Mouse (Mus musculus) testis, adult 2 months (tissue): ENCODE measurements at regions not wholly inside any gene's neighbourhood (a gene's known extent, or its start where the extent isn't known, plus 50 kb on each side); places are given as distances from the start of the nearest gene placed in this dataset.

Source experiments
- H3K27ac ChIP-seq: fragments of 200-500 bp; 2 replicates; pipeline ENCODE4 v1.5.1; 2012; ENCODE audit warnings: low read depth, low read length; ENCODE audit not compliant: control insufficient read depth, insufficient read depth
- H3K27me3 ChIP-seq: fragments of 200-500 bp; 2 replicates; pipeline ENCODE4 v1.6.1; 2012; ENCODE audit warnings: mild to moderate bottlenecking, low read length, moderate library complexity; ENCODE audit not compliant: control insufficient read depth, insufficient read depth
- H3K36me3 ChIP-seq: fragments of 200-500 bp; 2 replicates; pipeline ENCODE4 v1.6.1; 2012; ENCODE audit warnings: mild to moderate bottlenecking, low read length; ENCODE audit not compliant: control insufficient read depth, insufficient read depth
- H3K4me1 ChIP-seq: fragments of 200-500 bp; 2 replicates; pipeline ENCODE4 v1.6.1; 2012; ENCODE audit warnings: low read length; ENCODE audit not compliant: control insufficient read depth, insufficient read depth
- H3K4me3 ChIP-seq: fragments of 200-500 bp; 2 replicates; pipeline ENCODE4 v1.5.1; 2012; ENCODE audit warnings: low read depth, mild to moderate bottlenecking, low read length, moderate library complexity, mixed read lengths; ENCODE audit not compliant: control insufficient read depth
- CTCF ChIP-seq: fragments of 200-500 bp; IDR thresholded peaks from 2 replicates; pipeline ENCODE4 v1.5.1; 2012; ENCODE audit warnings: low read depth, mild to moderate bottlenecking, inconsistent platforms, low read length, moderate library complexity; ENCODE audit not compliant: control insufficient read depth, insufficient read depth, insufficient replicate concordance
- POLR2A ChIP-seq: fragments of 200-500 bp; IDR thresholded peaks from 2 replicates; pipeline ENCODE4 v1.6.1; 2012; ENCODE audit warnings: low read depth, mild to moderate bottlenecking, inconsistent platforms, low read length, moderate library complexity; ENCODE audit not compliant: control insufficient read depth

DNA sequence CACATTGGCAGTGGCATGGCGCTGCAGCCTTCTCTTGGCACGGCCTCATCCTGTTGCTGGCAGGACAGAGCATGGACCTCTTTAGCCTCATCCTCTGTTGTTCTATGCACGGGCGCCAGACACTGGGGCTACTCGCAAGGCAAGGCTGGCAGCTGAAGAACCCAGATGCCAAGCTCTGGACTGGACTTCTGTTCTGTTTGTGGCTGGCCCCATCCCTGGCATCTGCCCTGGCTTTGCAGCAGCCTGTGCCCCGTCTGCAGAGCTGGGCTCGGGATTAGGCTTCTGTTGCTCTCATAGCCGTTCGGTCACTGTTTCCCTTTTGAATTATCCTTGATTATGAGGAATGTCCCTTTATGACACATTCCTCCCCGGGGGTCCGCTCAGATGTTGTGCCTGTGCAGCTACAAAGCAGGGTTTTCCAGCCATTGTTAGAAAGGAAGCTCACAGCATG is 214.6 kb upstream of the Tbc1d5 start:
- Histone ChIP-seq H3K4me3 (no peak overlapping the region), H3K27me3 (no peaks in the 10 kb centered on the region)
- no peak for TF ChIP-seq POLR2A
- no peak for TF ChIP-seq CTCF

DNA sequence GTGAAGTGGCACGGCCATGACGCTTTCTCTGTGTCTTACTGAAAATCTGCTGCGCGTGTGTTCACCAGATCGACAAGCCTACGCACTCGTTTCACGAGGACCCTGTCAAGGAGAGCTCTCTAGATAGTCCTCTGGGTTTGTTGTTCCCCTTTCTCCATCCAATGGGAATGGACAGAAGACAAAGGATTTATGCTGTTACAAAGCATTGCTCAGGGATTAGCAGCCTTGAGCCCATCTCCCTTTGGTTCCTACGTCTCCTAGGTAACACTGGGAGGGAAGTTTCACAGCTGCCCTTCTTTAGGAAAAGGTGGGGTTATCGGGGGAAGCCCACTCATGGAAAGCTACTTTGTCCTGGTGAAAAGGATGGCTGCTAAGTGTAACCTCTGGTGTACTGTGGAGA is 212.7 kb upstream of the Tbc1d5 start:
- no peak for TF ChIP-seq CTCF
- TF ChIP-seq POLR2A = no peak
- Histone ChIP-seq H3K27ac (no peak overlapping the region), H3K4me3 (no peak overlapping the region), H3K4me1 (no peaks in the 10 kb centered on the region), H3K27me3 (no peaks in the 10 kb centered on the region), H3K36me3 (no peaks in the 10 kb centered on the region)

More for the DNA sequence above, 214.6 kb upstream of the Tbc1d5 start:
- H3K36me3 ChIP-seq = no peaks in the 10 kb centered on the region
- no peak overlapping the region for H3K27ac ChIP-seq
- no peaks in the 10 kb centered on the region for H3K4me1 ChIP-seq

DNA sequence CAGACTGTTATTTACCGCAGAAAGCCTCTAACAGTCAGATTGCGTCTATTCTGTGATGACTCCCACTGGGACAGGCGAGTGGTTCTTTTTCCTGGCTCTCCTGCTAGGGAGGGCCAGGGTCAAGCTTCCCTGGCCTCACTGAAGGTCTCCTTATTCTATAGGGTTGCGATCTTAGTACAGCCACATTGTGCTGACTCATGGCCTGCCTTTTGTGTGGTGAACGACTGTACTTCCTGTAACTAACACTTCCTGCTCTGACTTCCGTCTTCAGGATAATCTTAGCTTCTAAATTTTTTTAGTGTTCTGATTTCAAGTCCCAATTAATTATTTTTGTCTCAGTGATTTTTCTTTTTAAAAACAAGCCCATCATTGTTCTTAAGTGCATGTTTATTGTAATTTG is 203.4 kb upstream of the Tbc1d5 start:
- Histone ChIP-seq H3K27me3 (no peaks in the 10 kb centered on the region), H3K27ac (no peak overlapping the region), H3K4me1 (no peaks in the 10 kb centered on the region), H3K36me3 (no peaks in the 10 kb centered on the region), H3K4me3 (no peak overlapping the region)
- TF ChIP-seq POLR2A = no peak
- no peak for TF ChIP-seq CTCF

DNA sequence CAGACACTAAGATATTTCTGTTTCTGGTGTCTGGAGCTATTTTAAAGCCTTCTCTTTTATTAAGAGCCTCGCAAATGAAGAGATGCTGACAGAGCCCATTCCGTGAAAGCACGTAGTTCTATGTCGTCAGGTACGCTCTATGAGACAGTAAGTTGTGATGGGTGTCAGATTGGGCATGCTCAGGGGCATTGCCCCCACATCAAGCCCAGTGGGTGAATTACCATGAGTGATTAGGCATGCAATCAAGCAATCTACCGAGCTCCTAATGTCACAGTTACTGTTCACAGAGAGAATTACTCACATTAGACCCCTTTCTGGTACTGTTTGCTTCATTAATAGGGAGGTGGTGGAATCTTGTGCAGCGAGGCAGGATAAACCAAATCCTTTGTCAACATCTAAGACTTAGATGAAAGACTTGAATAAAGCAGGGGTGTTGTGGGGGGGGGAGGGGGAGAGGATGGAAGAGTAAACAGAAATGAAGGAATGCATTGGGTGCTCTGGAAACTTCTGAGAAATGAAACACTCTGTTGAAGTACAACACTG is 192.9 kb upstream of the Tbc1d5 start:
- H3K27me3 ChIP-seq = no peaks in the 10 kb centered on the region
- no peak overlapping the region for H3K27ac ChIP-seq
- TF ChIP-seq POLR2A (no peak), CTCF (no peak)
- H3K36me3 ChIP-seq = no peaks in the 10 kb centered on the region
- H3K4me3 ChIP-seq = no peak overlapping the region
- peaks cover 3% of the 10 kb centered on the region for H3K4me1 ChIP-seq

DNA sequence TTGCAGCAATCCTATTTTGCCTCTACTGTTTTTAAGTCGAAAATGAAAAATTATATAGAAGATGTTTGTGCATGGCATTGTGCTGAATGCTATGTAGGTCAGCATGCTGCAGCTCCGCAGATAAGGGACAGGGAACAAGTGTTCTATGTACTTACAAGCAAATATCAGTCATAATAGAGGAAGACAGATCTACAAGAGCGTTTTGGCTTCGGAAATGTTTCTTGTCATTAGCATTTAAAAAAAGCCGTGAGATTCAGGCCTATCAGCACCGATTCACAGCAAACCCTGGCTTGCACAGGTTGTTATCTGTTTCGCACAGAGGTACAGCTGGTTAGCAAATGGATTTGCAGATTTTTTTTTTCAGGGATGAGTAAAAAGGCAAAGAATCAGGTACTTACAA is 191.8 kb upstream of the Tbc1d5 start:
- no peak for TF ChIP-seq POLR2A
- TF ChIP-seq CTCF = no peak
- peaks cover 3% of the 10 kb centered on the region for H3K4me1 ChIP-seq
- H3K36me3 ChIP-seq = no peaks in the 10 kb centered on the region
- no peak overlapping the region for H3K4me3 ChIP-seq
- no peaks in the 10 kb centered on the region for H3K27me3 ChIP-seq
- H3K27ac ChIP-seq = no peak overlapping the region

DNA sequence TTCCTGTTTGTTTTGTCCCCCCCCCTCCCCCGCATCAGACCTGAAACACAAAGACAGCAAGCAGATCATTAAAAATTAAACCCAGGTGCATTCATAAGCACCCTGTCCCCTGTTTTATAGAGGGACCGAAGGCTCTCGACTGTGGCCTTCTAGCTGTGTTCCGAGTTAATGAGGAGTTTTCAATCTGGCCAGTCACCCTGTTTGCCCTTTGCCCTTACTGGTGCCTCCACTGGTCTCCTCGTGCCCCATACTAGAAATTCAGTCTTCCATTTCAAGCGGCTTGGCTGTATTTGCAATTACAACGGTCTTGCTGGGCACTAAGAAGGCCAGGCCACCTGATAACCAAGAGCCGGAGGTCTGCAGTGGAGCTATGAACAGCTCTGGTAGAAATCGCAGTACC is 190.9 kb upstream of the Tbc1d5 start:
- H3K36me3 ChIP-seq = no peaks in the 10 kb centered on the region
- no peaks in the 10 kb centered on the region for H3K27me3 ChIP-seq
- no peak overlapping the region for H3K27ac ChIP-seq
- peaks cover 3% of the 10 kb centered on the region for H3K4me1 ChIP-seq
- TF ChIP-seq POLR2A (no peak), CTCF (no peak)
- H3K4me3 ChIP-seq = no peak overlapping the region; the same call in 1 of the 2 replicates

DNA sequence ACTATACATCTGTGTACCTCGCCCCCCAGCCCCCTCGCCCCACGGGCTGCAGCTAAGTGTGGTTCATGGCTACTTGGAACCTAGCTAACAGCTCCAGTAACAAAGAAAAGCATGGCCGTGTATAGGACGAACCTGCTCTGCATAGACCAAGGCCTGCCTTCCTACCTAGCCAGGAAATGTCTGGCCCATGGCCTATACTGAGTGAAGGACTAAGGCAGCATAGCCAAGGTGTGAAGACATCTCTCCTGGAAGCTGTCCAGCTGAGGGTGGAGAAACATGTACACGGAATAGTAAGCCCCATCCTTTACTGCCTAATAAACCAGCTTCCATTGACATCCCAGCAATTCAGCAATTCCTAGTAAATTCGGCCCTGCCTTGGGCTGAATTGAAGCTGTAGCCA is 183.6 kb upstream of the Tbc1d5 start:
- peaks cover 6% of the 10 kb centered on the region for H3K4me1 ChIP-seq
- TF ChIP-seq POLR2A (no peak), CTCF (no peak)
- H3K36me3 ChIP-seq = no peaks in the 10 kb centered on the region
- no peaks in the 10 kb centered on the region for H3K27me3 ChIP-seq
- no peak overlapping the region for H3K4me3 ChIP-seq
- H3K27ac ChIP-seq = no peak overlapping the region

DNA sequence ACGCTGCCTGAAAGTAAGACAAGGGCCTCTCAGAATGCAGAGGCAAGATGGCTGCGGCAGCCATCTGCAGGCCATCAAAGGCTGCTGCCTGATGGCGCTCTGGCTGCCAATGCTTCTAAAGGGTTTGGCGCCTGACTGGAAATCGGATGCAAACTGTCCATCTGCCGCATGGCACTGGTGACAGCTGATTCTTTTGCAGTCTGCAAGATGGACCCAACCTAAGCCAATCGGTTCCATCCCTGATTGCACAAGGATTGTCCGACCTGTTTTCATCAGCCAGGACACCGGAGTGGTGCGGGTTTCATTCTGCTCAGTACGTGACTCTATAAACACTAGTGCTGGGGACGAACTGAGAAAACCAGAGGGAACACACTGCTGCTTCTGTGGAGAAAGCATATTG is 183.1 kb upstream of the Tbc1d5 start:
- Histone ChIP-seq H3K36me3 (no peaks in the 10 kb centered on the region), H3K4me1 (peaks cover 6% of the 10 kb centered on the region), H3K27ac (no peak overlapping the region), H3K4me3 (peak overlapping the region; percentile 57), H3K27me3 (no peaks in the 10 kb centered on the region)
- no peak for TF ChIP-seq POLR2A
